Mouse (Mus musculus) adrenal gland, postnatal 4 days (tissue): ENCODE data around the gene Gm9945. TPM values are rescaled to one million over a fixed set of nuclear protein-coding genes. Genes with fewer than 3 reads are reported as not detected.
A peak's percentile ranks its signal among the peaks of the same experiment; 100 is the strongest.

Experiments
- DNase-seq, 2 experiments: peaks; one replicate each; pipeline ENCODE4 v3.0.0; 2021 to 2022; ENCODE audit warnings: low spot score in 2 of 2, mixed read lengths in 2 of 2
- total RNA-seq, 2 experiments: library from RNA; stranded (reverse); gene quantifications; 2 replicates each; pipeline ENCODE4 v1.2.3; 2021

Gene Gm9945
- total RNA-seq, 2 experiments from 2014 or later = not detected

- no peak for DNase-seq
These were observed 12.0 kb downstream of the Gm9945 start for GRCm38 (mm10) chr11:53491954-53492401.

GRCm38 (mm10) chr11:53493243-53493955 is 13.4 kb downstream of the Gm9945 start:
- DNase-seq = no peak

- no peak for DNase-seq
These were observed 15.5 kb downstream of the Gm9945 start for GRCm38 (mm10) chr11:53495417-53495816.

GRCm38 (mm10) chr11:53496946-53497345 is 17.0 kb downstream of the Gm9945 start:
- DNase-seq = no peak

- DNase-seq = no peak
These were observed 20.6 kb downstream of the Gm9945 start for GRCm38 (mm10) chr11:53500569-53500968.

GRCm38 (mm10) chr11:53502039-53502765 is 22.2 kb downstream of the Gm9945 start:
- no peak for DNase-seq

GRCm38 (mm10) chr11:53503738-53504137 is 23.8 kb downstream of the Gm9945 start:
- DNase-seq = no peak

- DNase-seq = no peak
These were observed 24.4 kb downstream of the Gm9945 start for GRCm38 (mm10) chr11:53504376-53504775.

- no peak for DNase-seq
These were observed 25.2 kb downstream of the Gm9945 start for GRCm38 (mm10) chr11:53505026-53505663.

GRCm38 (mm10) chr11:53507098-53507805 is 27.3 kb downstream of the Gm9945 start:
- DNase-seq = no peak

GRCm38 (mm10) chr11:53508152-53508551 is 28.2 kb downstream of the Gm9945 start:
- DNase-seq = peak in 1 of 2 experiments; percentile 12

GRCm38 (mm10) chr11:53508591-53508990 is 28.6 kb downstream of the Gm9945 start:
- DNase-seq = no peak

GRCm38 (mm10) chr11:53510351-53510750 is 30.4 kb downstream of the Gm9945 start:
- no peak for DNase-seq

- no peak for DNase-seq
These were observed 37.0 kb downstream of the Gm9945 start for GRCm38 (mm10) chr11:53516775-53517627.

- DNase-seq = no peak
These were observed 38.8 kb downstream of the Gm9945 start for GRCm38 (mm10) chr11:53518759-53519158.

- DNase-seq = peak in 1 of 2 experiments; percentile 27
These were observed 39.5 kb downstream of the Gm9945 start, which contains the start of gene Sept8 for GRCm38 (mm10) chr11:53519207-53520121. Gene Sept8 (plus strand): TSS chr11:53519257.

GRCm38 (mm10) chr11:53520122-53520978 is 40.4 kb downstream of the Gm9945 start:
- DNase-seq = no peak

GRCm38 (mm10) chr11:53521120-53521820 is 41.3 kb downstream of the Gm9945 start:
- DNase-seq = no peak
